Mouse (Mus musculus) activated CD4-positive, CD25-positive, alpha-beta regulatory T cell, adult 4 months (primary cell): ENCODE results near the gene Klhl5. TPM values are rescaled to one million over a fixed set of nuclear protein-coding genes. Genes with fewer than 3 reads are reported as not detected.
"Not testable (repeated sequence)": the region's sequence is repeated elsewhere in the genome, so short reads cannot be mapped to it uniquely, and the experiment has no call there.

Source experiments
- ATAC-seq: one replicate; pipeline ENCODE4 v1.8.0; 2017
- polyA plus RNA-seq, 2 experiments: library from polyadenylated mRNA; unstranded; fragments of 100-300 nt; shearing (Covaris generic); gene quantifications; one replicate each; pipeline ENCODE4 v1.2.1; 2017

Klhl5 gene
- polyA plus RNA-seq, 2 experiments from 2014 or later: 5.0 to 9.7 TPM

DNA sequence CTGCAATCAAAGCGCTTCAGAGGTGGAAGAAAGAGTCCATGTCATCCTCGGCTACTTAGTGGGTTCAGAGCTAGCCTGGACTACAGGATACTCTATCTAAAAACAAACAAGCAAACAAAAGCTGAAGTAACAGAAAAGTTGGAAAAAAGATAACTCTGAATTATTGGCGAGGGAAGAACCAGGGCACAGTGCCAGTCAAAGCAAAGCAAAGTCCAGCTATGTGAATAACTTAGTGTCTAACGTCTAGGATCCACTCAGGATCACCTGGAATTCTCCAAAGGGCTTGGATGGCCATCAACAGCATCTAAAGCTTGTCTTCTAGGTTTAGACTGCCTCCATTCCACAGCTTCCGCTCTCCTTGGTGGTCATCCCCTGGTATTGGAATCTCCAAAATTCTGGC lies 9.9 kb upstream of the Klhl5 start:
- ATAC-seq: no peak

DNA sequence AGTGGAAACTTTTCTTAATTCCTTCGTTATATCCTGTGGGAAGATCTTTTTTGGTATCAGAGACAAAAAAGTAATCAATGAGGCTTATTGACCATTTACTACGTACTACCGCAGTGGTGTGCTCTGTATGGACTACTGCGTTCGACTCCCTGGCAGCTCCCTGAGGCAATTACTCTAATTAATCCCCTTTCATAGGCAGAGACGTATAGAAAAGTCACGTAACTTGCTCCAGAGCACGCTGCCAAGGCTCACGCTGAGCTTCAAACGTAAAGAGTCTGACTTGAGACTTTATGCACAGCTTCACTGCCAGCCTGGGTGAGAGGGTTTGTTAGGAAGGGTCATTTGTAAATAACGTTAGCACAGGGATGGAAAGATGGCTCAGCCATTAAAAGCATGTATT lies 7.3 kb upstream of the Klhl5 start:
- ATAC-seq: no peak

DNA sequence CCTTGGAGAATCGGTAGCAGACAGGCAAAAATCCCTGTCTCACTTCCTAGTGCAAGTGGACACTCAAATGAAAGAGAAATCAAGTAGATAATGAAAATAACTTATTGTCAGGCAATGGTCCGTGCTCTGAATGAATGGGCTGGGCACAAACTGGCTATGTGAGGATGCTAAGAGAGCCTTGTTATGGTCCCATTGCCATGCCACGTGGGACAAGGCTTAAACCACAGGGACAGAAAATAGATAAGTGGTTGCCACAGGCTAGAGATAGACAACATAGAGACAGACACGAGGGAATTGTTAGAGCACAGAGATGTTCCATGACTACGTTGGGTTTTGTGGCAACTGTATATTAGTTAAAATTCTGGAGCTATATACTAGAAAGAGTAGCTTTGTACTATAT lies 6.1 kb upstream of the Klhl5 start:
- ATAC-seq: no peak

DNA sequence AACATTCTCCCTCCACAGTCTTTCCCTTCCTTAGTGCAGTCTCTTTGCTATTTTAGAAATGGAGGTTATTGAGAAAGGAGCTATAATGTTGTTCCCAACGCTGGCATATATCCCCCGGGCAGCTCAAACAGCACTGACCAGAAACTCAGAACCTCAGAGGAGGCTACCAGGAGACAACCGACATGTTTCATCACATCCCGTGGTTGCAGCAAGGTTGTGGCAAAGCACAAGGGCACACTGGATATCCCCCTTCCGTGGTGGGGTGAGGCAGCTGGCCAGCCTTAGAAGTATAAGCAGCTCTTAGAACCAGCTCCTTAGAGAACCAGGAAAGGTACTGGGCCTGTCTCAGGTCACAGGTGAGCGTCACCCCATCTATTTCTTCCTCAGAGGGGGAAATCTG lies 5.7 kb upstream of the Klhl5 start:
- ATAC-seq: no peak

DNA sequence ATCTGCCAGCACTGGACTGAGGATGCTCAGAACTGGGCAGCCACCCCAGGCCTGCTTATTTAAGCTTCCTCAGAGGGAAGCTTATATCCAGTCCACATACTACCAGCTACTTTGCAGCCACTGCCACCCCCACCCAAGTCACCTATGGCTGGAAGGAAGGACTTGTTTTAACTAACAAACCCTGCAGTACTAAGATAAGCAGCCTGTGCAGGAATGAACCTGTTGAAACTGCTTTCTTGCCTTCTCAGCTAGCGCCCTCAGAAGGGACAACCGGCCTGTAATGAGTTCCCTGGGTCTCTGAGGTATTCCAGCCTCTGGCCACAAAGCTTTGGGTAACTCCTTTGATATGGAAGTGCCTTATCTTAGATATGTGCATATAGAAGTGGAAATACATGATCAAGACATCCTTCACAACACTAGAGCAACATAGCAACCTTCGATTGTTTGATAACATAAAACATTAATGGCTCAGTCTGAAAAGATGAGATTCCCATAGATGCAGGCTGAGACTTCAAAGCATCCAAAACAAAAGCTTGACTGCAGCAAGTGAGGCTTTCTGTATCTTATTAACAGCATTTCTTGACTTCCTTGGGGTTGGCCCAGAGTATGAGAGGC lies 5.2 kb upstream of the Klhl5 start:
- peak; percentile 44 for ATAC-seq

DNA sequence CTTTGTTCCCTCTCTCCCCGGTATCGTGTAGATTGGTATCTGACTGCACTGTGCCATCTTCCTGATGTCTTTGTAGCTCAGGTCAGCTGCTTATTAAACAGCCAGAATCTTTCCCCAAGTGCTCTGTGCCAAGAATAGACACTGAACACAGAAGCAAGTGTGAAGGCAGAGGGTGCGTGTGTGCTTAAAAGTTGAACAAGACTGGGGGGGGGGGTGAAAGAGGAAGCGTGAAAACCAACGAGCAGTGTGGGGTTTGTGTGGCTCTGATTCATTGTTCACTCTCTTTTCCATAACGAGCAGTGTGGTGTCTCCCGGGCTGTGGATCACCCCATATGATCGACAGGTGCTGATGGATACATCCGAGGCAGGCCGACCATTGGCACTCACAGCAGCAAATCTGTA lies 4.7 kb upstream of the Klhl5 start:
- ATAC-seq: peak; percentile 58

DNA sequence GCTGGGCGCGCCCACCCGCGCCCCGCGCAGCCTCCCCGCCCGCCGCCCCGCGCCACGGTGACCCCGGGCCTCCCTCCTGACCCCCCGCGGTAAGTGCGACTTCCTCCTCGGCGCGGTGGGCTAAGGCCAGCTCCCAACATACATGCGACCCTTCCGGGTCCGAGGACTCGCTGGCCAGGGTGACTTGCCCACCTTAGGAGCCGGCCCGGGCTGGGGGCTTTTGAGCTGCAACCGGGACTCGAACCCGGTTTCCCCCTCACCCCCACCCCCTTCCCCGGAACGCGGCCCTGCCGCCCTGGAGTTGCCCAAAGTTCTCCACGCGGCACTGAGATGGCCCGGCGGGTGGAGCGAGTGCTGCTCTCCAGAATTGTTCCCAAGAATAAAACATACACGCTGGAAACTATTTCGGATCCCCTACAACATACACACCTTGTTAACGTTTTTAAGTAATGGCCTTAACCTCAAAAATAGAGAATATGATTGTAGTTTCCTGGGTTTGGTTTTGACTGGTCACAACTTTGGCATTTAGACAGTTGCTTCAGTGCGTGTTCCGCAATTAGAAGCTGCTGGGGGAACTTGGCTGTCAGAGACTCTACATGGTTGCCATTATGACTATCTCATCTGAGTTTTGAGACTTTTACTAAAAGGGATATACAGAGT lies 564 bp downstream of the Klhl5 start:
- no peak for ATAC-seq

DNA sequence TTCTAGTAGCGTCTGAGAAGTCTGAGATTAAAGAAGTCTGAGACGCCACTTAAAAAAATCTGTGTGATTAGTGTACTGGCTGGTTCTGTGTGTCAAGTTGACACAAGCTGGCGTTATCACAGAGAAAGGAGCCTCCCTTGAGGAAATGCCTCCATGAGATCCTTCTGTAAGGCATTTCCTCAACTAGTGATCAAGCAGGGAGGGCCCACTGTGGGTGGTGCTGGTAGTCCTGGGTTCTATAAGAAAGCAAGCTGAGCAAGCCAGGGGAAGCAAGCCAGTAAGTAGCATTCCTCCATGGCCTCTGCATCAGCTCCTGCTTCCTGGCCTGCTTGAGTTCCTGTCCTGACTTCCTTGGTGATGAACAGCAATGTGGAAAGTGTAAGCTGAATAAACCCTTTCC lies 4.9 kb downstream of the Klhl5 start:
- ATAC-seq: not testable (repeated sequence)

DNA sequence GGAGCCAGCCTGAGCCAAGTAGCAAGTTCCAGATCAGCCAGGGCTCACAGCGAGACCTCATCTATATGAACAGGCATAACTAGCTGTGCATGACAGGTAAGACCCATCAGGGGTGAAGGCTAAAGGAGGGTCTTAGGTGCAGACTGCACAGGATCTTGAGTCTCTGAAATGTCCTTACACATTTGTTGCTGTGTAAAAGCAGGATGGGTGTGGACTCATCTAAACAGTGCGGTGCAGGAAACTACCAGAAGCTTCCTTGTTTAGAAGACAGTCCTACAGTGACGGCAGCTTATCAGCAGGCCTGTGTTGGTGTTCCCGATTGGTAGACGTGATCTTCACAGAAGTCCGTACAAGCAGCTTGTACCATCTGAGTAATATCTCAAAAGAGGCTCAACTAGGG lies 6.0 kb downstream of the Klhl5 start:
- ATAC-seq: peak; percentile 95

DNA sequence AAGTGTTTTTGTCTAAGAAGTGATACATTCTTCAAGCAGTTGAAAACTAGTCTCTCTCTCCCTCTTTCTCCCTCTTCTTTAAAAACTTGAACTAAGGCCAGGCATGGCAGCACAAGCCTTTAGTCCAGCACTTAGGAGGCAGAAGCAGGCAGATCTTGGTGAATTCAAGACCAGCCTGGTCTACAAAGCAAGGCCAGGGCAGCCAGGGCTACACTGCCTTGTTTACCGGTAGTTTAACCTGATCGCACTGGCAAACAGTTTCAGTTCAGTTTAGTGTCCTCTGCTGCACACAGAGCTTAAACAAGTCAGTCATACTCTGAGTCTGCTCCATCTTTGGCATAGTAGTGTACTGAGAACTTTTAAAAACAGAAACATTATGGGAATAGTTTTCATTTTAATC lies 9.4 kb downstream of the Klhl5 start:
- ATAC-seq: no peak

DNA sequence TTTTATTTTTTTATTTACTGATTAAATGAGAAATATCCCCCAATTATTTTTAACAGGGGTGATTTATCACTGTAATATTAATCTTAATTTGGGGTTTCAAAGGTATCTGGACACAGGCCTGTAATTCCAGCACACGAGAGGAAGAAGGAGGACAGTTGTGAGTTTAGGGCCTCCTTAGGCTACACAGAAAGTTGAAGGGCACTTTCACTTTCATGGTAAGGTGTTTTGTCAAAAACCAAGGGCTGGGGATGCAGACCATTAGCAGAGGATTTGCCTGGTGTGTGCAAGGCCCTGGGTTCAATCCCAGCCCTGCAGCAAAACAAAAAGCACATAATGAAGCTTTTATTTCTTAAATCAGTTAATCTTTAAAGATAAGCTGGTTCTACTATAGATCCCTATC lies 12.2 kb downstream of the Klhl5 start:
- ATAC-seq: peak; percentile 66

DNA sequence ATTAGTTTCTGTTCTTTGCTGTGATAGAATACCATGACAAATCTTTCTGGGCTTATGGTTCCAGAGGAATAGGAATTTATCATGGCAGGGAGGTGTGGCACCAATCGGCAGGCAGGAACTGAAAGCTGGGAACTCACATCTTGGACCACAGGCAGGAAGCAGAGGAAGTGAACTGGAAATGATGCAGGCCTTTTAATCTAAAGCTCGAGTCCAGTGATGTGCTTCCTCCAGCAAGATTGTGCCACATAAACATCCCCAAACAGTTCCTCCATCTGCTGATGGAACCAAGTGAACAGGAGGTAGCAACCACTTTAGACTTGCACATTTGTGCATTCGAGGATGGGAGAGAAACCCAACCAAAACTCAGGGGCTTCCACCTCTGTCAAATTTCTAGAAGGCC lies 12.6 kb downstream of the Klhl5 start:
- peak; percentile 59 for ATAC-seq

DNA sequence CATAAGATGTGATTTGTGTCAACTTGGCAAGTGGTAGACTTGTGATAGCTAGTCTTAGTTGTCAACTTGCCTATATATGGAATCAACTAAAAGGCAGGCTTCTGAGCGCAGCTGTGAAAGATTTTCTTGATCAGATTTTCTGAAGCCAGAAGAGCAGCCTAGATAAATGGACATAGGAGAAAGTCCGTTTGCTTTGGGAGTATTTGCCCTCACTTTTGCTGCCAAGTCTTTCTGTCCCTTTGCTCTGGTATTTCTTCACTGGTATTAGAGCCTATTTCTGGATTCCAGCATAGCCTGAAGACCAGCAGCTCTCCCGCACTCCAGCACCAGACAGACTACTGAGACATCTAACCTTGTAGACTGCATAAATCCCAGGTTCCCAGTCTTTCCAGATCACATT lies 15.3 kb downstream of the Klhl5 start:
- ATAC-seq: no peak

DNA sequence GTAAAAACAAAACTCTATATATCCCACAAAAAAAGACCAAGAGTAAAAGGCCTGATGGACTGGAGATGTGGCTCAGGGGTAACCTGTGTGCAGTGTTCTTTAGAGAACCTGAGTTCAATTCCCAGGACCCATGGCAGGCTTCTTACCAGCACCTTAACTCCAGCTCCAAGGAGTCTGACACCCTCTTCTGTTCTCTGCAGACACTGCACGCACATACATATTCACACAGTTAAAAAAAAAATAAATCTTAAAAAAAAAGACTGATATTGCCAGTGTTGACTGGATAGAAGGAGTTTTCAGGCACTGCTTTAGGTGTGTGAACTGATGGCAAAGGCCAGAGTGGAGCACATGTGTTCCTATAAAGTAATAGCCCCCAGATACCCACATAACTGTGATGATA lies 18.8 kb downstream of the Klhl5 start:
- ATAC-seq: no peak

DNA sequence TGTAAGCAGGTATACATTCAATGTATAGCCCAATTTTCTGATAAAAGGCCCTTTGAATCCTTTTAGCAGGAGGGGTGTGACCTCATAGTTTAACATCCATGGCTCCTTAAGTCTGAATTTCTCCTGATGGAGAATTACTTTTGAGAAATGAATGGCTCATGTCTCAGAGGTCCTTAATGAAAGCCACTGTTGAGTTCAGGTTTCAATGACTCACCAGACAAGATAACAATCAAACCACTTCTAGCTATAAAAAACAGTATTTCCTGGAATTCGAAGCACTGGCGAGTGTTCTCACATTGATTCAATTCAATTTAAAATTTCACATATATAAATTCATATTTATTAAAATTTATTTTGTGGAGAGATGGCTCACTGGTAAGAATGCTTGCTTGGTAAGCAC lies 21.1 kb downstream of the Klhl5 start:
- no peak for ATAC-seq

DNA sequence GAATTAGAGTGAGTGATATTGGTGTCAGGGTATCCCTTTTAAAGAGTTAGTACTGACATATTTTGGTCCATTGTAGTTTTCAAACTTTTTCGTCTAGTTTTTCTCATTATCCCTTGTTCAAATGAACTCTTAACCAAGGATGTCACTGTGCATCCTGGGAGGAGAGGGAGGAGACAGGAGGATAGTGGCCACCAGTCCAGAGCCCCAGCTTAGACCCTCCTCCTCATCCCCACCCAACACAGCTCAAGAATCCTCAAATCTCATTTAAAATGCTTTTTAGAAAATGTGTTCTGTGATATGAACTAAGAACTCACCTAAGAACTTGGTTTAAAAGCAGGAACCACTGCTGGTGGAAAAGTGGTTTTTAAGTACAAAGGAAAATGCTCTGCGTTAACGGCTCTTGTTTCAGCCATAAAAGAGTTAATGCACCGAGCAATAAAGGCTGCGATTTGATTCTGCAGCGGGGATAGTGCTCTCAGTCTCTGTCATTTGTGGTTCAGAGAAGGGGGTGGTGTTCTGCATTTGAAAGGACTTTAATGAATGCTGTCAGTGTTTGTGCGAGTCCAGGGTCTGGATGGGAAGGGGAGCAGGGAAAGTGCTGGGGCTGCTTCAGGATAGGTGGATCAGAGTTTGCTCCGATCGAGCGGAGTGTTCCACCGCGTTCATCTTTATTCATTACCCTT lies 23.3 kb downstream of the Klhl5 start:
- ATAC-seq: no peak

DNA sequence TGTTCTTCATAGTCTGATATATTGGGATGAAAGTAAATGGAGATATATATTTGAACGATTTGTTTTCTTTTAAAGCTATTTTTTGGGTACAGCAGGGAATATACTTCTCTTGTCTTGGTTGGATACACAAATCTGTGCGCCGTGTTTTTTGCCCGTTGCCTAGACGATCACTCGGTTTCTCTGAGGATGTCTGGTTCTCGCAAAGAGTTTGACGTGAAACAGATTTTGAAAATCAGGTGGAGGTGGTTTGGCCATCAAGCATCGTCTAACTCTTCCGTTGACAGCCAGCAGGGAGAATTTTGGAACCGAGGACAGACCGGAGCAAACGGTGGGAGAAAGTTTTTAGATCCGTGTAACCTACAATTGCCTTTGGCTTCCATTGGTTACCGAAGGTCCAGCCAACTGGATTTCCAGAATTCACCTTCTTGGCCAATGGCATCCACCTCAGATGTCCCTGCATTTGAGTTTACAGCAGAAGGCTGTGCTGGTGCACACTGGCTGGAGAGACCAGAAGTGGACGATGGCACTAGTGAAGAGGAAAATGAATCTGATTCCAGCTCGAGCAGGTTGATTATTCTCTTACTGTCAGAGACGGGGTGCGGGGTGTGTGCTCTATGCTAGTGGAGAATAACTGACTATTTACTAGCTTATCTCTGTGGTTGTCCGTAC lies 24.0 kb downstream of the Klhl5 start:
- no peak for ATAC-seq

DNA sequence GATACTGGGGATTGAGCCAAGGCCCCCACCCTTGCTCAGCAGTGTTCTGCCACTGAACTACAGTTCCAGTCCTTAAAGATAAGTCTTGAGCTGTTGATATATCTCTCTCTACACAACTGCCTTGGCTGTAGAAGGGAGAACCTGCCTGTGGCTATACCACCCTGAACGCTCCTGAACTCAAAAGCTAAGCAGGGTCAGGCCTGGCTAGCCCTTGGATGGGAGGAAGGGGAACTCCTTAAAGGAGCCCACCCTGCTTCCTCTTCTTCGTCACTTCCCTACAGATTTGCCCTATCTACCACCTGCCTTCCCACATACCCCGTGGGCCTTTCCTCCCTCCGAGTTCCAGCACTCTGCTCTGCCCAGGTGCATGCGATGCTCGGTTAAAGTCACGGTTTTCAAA lies 28.8 kb downstream of the Klhl5 start:
- ATAC-seq: no peak

DNA sequence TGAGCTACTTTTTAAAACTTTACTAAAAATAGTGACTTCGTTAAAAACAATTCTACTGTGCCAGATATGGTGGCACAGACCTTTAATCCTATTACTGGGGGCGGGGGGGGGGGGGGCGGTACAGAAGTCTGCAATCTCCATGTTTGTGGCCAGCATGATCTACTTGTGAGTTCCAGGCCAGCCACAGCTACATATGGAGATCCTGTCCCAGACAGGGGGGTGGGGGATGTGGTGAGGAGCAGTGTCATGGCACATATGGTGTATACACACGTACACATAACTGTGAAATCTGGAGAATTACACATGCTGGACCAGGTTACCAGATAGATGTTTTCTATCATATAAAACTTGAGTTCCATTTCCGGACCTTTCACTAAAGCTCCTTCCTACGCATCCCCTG lies 29.7 kb downstream of the Klhl5 start:
- no peak for ATAC-seq

DNA sequence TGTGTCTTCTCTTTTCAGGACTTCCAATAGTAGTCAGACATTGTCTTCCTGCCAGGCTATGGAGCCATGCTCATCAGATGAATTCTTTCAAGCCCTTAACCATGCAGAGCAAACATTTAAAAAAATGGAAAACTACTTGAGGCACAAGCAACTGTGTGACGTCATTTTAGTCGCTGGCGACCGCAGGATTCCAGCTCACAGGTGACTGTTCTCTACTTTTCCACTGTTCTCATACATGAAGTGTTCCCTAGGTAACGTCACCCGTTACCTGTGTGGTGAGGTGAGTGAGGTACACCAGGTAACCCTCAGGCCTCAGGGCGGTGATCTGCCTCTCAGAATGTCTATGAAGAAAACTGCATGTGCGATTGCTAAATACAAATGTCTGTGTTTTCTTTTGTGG lies 33.9 kb downstream of the Klhl5 start:
- ATAC-seq: no peak

DNA sequence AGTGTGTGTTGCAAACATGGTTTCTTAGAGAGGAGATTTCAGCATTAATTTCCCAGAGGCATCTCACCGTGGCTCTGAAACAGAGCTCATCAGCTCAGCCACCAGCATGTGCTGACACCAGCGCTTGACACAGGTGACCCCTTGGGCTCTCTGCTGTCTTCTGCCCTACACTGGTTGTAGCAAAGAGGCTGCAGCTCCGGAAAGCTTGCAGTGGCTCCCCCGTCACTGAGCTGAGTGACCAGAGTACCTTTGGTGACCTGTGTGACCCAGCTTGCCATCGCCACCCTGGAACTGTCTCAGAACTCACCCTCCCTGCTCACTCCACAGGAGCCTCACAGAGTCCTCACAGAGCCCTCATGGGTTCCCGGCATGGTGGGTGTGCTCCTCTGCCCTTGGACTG lies 34.9 kb downstream of the Klhl5 start:
- no peak for ATAC-seq

DNA sequence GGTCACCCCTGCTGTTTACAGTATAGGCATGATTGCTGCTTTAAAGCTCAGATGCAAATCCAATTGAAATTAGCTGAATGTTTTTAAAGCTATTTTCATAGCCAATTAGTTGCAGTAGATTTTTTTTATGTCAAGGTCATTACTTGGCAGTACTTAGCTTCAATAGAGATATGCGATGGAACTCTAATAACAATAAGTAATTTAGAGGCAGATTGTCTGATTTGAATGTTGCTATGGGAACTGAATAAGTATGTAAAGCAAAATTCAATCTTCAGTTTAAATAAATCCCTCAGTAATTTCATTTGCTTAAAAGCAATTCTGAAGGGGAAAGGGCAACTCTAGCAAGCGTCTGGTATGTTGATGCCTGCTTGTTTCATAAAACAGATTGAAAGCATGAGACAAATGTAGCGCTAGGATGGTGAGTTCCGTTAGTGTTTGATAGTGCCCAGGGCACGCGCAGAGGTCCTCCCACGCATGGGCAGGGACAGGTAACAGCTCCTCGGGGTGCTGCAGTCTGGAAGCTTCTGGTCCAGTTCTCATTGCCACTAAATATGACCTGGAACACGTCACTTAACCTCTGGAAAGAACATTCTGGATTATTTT lies 38.3 kb downstream of the Klhl5 start:
- ATAC-seq: no peak

DNA sequence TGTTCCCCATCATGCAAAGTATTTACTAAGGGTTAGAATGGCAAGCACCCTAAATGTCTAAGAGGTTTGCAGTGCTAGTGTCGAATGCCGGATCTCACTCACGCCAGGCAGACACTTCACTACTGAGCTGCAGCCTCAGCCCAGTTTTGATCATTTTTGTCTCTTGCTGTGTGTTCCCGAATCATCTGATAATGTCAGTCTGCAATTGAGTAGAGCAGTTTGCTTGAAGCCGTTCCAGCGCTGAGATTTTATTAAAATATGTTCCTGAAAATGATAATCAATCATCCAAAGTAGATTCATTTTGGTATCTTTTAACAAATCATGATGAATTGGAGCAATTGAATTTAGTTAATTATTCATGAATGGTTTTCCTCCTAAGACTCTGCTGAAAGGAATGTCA lies 39.4 kb downstream of the Klhl5 start:
- ATAC-seq: no peak
